Mouse (Mus musculus) neutrophil, adult 5-6 weeks (primary cell): ENCODE data around the gene Zxdc. TPM values are rescaled to one million over a fixed set of nuclear protein-coding genes. Genes with fewer than 3 reads are reported as not detected.

Experiments
- ATAC-seq: fragments of 151-379, 151-347 bp; 2 replicates; pipeline ENCODE4 v1.8.0; 2017; ENCODE audit warnings: mild to moderate bottlenecking, moderate TSS enrichment; ENCODE audit not compliant: insufficient number of reproducible peaks, poor library complexity, low FRiP score, severe bottlenecking; ENCODE audit errors: extremely low read depth
- total RNA-seq: library from RNA; stranded (forward); fragments of 200-1000 nt; gene quantifications from 2 replicates; pipeline ENCODE4 v1.2.3, GENCODE M21; 2017

Gene Zxdc
- total RNA-seq, result 27.0 and 29.1 TPM in 2 replicates

DNA sequence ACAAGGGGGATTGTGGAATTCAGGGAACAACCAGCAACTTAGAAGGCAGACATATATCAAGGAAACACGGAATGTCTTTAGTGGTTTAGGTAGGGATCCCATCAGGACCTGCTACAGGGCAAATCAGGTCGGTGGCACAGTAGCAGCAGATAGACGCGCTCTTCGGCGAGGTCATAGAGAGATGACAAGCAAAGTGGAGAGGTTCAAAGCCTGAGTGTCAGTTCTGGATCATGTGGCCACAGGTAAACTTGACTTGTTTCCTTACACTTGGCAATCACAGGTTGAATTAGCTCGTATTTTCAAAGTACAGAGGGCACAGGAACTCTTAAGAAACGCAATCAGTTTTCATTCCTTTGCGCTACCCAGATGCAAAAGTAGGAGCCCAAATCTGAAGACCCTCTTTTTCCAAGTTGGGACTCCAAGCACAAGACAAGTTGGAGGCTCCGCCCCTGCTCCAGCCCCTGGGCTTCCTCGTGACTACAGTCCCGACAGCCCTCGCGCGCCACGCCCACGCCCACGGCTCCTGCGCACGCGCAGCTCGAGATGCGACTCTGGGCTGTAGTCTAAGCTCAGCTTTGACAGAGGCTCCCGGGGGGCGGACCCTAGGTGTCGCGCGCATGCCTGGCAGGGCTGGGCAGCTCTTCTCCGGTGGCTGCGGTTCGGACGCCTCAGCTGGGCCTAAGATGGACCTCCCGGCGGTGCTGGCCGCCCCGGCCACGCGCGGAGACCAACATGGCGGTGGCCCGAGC lies at the start of gene Zxdc:
TSS of gene Zxdc (plus strand) at position 517 of the 749 bp plus-strand sequence.
- ATAC-seq, result peak; percentile 88

DNA sequence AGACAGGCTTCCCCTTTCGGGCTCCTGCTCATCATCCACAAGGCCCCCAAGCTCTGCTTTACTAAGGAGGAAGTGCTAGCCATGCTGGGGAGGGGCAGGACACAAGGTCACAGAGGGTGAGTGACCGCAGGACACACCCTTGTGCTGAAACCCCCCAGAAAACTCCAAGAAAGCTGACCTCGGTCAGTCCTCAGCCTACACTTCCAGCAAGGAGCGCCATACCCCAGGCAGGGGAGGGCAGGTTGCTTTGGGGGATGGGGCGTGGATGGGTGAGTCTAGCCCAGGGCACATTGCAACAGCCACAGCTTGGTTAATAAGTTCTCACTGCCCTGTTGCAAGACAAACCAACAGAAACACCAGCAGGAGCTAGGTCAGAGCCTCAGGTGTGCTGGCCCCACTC lies 48.9 kb upstream of the Zxdc start:
- peak; percentile 40 for ATAC-seq

DNA sequence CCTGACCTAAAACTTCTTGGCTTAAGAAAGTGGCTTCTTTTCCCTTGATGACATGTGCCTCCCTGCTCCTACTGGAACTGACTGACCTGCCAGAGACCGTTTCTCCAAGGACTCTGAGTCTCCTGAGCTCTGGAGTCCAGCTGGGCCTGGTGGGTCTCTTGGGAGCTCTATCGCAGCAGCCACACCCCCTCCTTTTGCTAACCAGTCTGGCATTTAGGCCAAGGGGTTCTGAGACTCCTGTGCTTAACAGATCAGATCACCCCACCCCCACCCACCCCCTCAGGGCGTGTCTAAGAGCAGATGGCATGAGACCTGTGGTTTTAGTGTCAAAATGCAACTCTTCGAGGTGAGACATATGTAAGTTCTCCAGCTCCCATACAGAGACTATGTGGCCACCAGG lies 47.5 kb upstream of the Zxdc start:
- no peak for ATAC-seq

DNA sequence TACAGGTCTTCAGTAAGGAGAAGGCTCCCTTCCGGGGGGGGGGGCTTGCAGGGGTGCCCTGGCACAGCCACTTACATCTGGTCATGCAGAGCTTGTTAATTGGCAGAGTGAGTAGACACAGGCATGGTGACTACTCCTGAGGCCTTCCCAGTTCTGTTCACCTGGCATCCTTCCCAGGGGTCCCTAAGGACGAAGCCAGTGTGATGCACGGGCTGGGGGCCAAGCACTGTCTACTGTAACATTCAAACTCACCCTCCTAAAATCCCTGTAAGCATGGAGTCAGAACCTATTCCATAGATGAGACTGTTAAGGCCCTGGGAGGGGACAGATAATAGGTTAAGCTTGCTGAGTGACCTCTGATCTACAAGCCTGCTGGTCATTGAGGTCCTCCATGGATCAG lies 45.3 kb upstream of the Zxdc start:
- no peak for ATAC-seq

DNA sequence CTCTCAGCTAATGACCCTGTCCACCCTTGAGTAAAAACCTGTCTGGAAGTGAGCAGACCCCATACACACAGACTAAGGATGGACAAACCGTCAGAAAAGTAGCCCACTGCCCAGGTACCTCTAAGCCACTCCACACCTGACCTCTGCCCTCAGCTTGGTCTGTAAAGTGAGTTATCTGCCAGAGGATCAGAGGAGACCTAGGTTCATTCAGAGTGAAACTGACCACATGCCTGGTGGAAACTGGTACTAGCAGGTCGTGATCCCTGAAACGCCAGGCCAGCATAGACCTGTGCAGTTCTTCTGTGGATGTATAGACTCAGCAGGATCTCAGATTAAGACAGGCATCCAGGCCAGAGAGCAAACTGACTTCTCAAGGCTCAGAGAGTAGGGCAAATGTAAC lies 44.8 kb upstream of the Zxdc start:
- no peak for ATAC-seq

DNA sequence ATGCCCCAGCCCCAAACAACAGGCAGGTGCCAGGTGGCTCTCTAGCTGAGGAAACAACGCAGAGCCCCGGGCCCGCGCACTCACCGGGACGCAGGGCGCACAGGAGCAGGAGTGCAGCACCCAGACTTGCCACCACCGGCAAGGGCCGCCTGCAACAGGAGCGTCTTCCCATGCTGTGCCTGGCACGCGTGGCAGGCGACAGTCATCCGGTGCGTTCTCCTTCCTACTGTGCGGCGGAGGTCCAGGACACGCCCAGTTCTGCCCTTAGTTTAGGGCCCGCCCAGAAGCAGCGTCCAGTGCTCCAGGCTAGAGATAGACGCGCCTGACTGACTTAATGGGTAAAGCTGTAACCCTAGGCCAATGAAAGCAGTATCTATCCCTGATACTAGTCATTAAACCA lies 44.3 kb upstream of the Zxdc start, which contains the start of gene Chst13:
TSS of gene Chst13 (minus strand) at position 195 of the 400 bp plus-strand sequence.
- peak; percentile 67 for ATAC-seq

DNA sequence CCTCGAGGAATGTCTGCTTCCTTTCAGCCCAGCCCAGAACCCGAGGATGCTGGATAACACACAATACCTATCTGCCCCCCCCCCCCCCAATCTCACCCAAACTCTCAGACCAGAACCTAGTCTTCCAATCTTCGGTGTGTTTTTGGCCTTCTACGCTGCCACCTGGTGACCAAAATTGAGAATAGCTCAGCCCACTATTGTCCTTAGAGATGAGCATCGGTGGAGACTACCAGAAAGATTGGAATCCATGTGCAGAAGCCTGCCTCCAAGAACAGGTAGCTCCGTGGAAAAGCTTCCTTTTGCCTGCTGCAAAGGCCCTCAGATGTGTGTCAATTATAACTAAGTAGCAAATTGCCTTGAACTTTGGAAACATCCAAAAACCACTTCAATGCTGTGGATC lies 41.6 kb upstream of the Zxdc start:
- peak; percentile 28; the same call in 1 of the 2 replicates for ATAC-seq

DNA sequence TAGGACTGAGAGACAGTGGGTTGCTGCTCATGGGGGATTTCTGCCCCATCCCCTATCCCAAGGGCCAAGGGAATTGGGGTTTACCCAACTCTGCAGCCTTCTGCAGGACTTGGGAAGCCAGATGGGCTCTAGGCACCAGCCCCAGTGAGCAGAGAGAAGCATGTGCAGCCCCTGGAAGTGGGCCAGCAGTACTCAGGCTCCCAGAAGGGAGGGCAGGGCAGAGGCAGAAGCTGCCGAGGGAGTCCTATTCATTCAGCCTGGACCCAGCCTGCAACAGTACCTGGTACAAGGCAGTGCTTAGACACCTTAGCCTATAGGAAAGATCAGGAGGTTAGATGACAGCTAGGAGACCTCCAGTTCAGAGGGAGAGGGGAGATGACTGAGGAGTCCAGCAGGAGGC lies 39.3 kb upstream of the Zxdc start:
- ATAC-seq, result no peak

DNA sequence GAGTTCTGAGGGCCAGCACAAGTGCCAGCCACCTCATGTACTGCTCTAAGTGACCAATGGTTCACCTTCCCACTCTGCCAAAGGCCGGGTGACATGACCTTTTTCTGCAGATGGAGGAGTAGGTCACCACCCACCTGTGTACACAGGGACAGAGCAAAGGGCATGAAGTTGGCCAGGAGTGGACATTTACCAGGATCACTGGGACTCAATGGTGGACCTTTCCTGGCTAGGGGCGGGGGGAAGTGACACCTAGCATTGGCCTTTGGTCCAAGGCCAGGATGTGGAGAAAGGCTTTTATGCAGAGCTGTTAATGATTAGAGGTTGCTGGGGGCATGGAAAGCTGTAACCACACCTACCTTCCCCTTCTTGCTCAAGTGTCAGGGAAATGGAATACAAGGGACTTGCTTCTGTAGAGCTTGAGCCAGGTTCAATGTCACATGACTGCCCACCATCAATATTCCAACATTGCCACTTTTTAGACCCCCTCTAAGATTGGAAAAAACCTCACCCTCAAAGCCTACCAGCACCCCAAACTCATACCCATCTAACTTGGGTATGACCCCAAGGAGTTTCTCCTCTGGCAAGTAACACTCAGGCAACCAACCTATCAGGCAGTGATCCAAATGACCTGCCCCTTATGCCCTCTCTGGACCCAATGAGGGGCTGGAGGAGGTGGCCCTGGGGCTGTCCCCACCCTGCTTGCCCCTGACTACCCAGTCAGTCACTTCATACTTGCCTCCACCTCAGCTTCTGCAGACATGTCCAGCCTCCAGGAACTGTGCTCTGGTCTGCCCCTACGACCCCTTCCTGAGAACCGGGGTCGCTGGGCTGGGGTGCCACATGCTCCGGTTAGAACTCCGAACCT lies 36.5 kb upstream of the Zxdc start, which contains the start of gene Uroc1:
TSS of gene Uroc1 (plus strand) at position 724 of the 865 bp plus-strand sequence.
- ATAC-seq, result no peak

DNA sequence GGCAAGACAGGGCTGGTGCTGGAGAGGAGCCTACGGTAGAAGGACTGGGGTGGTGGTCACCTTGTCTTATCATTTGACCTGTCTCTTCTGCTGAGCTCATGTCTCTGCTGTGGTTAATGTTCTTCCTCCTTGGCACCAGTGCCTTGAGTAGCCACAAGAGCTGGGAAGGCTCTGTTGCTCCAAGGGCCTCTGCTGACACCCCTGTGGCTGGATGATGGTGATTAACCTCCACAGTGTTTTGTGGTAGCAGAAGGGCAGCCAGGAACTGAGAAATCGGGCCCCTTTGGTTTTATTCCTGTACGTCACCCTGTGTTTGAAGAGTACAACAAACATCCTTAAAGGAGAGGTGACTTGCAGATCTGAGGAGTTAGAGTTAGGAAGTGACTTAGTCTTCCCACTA lies 35.0 kb upstream of the Zxdc start:
- no peak for ATAC-seq

DNA sequence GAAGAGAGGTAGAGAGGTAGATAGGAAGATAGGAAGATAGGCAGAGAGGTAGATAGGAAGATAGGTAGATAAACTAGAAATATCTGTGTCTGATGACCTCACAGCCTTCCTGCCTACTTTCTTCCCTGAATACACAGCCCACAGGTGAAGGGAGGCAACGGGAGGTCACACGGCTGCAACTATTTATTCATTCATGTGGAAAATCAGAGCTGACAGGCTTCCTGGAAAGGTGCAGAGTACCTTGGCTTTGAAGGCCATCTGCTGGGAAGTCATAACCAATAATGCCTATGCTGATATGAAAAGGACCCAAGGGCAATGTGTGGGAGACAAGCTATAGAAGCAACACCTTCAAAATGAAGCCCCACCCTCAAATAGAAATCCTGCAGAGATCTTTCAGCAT lies 26.9 kb upstream of the Zxdc start:
- ATAC-seq, result no peak

DNA sequence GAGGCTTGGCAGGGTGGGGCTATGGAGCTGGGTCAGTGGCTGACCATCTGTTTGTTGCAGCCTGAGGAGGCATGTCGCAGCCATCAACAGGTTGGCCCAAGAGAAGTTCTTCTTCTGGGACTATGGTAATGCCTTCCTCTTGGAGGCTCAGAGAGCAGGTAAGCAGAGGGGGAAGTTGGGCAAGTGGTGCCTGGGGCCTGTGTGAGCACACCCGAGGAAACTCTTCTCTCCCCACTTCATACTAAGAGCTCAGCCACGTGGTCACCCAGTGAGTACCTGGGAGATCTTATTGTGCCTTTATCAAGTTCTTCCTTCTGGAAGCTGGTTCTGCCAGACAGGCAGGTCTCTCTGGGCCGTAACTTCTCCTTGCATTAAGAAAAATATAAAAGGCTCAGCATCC lies 22.1 kb upstream of the Zxdc start:
- ATAC-seq, result no peak

DNA sequence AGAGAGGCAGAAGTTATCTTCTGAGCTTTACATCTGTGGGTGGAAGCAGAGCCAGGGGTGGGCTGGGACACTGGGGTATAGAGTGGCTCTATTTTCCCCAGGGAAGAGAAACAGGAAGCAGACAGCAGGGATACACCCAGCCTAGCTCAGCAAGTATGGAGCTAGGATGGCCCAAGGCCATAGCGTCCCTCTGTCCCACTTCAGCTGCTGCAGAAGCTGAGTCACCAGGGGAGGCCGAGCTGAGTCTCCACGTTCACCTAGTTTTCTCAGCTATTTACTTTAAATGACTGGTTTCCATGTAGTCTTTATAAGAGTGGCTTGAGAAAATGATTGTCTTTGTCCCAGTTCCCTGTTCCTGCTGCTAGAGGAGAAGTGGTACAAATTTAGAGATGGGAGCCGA lies 20.8 kb upstream of the Zxdc start:
- no peak for ATAC-seq

DNA sequence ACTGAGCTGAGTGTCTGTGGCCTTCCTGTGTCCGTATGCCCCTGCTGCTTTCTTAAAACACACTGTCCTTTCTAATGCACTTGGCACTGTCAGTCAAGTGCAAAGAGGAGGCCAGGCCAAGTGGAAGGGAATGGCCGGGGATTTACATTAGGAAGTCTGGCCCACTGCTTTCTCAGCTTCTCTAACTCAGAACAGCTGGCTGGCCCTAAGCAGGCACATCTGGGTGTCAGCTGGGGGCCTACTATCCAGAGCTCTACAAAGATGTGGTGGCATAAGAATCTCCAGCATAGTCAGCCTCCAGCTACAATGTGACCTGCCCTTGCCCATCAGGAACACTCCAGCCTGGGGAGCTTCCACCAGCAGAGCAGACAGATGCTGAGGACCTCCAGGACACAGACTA lies 19.3 kb upstream of the Zxdc start:
- no peak for ATAC-seq

DNA sequence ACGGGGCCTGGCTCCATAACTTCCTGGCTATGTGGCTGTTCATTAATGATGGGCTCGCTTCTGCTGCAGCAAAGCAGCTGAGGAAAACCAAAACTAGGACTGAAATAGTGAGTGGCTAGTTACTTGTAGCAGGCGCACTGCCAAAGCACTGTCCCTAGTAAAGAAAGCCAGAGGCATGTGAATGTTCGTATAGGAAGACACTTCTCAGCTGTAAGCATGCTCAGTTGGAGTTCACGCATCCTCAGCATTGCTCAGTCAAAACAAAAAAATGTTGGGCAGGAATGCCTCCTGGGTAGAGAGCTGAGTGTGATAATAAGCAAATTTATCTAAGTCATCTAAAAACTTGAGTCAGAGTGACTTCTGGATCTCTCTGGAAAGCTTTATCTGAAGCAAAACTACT lies 11.2 kb upstream of the Zxdc start:
- ATAC-seq, result no peak

DNA sequence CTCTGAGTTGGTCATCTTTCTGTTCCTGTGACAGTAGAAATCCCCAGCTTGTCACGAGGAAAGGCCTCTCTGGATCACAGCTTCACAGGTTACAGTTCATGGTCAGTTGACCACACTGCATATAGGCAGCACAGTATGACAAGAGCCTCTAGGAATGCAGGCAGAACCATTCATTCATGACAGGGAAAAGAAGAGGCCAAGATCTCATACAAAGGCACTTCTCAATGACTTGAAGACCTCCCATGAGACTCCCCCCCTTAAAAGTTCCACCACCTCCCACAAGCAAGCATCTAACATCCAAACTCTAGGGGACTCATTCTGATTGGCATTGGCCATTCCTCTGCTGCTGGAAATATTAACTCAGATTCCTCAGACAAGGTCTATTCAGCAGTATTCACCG lies 9.8 kb upstream of the Zxdc start:
- ATAC-seq, result no peak

DNA sequence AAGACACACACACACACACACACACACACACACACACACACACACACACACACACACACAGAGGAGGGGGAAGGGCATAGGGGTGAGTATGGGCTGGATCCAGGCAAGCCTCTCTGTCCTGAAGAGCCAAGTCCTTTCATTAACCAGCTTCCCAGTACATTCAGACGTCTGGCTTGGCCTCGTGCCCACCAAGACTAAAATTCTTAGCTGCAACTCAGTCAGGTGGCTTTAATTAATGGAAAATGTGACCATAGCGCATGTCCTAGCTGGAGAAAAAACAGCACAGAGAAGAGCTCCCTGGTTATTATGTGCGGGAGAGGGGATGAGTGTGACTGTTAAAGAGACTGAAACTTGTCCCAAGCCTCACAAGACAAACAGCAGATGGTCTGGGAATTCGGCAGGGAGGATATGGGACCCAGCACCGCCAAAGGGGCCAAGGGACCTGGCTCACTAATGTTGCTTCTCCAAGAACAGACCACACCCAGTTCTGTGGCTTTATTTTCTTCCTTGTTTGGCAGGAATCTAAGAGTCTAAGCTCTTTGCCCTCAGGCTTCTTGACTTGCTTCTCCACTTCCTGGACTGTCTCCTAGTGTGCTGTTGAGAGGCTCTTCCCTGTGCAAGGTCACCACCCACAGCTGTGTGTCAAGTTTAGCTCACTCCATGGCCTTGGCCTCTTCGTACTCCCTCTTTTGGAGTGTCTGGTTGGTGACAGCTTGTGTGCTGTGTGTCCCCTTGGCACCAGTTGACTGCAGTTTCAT lies 9.1 kb upstream of the Zxdc start:
- ATAC-seq, result no peak

DNA sequence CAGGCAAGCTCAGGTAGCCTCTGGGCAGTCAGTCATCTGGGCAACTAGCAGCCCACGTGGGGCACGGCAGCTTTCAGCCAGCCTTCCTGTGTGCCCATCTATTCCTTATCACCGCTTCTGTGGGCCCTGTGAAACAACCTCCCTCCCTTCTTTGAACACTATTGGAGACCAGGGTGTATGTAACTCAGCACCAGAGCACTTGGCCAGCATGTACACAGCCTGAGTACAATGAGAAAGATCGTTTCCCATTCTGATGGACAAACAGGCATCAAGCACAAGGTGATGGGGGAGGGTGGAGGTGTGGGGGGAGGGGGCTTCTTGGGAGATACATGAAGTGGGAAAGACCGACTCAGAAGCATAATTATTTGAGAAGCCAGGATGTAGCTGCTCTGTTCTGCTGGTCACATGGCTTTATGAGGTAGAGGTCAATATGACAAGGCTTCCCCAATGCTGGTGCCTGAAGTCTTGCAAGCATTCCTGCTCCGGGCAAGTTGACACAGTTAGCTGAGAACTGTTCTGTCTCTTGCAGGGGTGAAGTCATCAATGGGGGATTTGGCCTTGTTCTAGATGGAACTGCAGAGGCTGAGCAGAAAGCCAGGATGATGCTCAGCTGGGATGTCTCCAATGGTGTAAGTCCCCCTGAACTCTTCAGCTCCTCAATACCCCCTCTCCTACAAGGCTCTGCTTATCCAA lies 8.2 kb upstream of the Zxdc start:
- ATAC-seq, result no peak

DNA sequence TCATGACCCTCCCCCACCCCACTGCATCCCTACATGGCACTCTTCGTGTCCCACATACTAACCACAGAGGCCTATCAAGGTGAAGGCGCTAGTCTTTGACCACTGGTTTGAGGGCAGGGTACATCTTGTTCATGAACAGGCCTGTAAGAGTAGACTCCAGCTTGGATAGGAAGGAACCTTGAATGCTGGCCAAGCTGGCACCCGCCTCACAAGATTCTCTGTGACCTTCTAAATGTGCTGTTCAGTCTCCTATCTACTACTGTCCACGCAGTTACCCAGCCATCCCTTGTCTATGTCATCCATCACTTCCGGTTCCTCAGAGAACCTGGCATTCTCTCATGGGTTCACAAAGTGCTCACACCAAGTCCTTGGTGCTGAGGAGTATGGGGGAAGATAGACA lies 6.0 kb upstream of the Zxdc start:
- ATAC-seq, result no peak
